Mouse (Mus musculus): ENCODE results near the gene Pip4k2c. TPM values are rescaled to one million over a fixed set of nuclear protein-coding genes. Genes with fewer than 3 reads are reported as not detected.
"Not testable (repeated sequence)": the region's sequence is repeated elsewhere in the genome, so short reads cannot be mapped to it uniquely, and the experiment has no call there.

The Pip4k2c gene
- polyA plus RNA-seq, 1 experiment from 2014 or later: 16.4 TPM

- ATAC-seq (replicated peaks; ENCODE audit: low FRiP score): no peak
- no peaks in the 10 kb centered on the region for H3K9me3 ChIP-seq (ENCODE audit: control insufficient read depth, low read length)
- 73% methylated on average over 3 of the region's 3 CpGs for WGBS
Measured at GRCm38 (mm10) chr10:127158471-127158870, 52.9 kb downstream of the Pip4k2c start.

GRCm38 (mm10) chr10:127156511-127156910 lies 54.9 kb downstream of the Pip4k2c start:
- no peak for ATAC-seq (replicated peaks; ENCODE audit: low FRiP score)
- 94% methylated on average over 1 of the region's 1 CpGs for WGBS

More at GRCm38 (mm10) chr10:127158471-127158870, 52.9 kb downstream of the Pip4k2c start:
- H3K4me1 ChIP-seq (replicated peaks; ENCODE audit: control insufficient read depth, insufficient read depth, low read length): no peaks in the 10 kb centered on the region
- no peak for DNase-seq (ENCODE audit: low spot score)
- no peaks in the 10 kb centered on the region for H3K27me3 ChIP-seq (ENCODE audit: control insufficient read depth, insufficient read depth, low read length)
- no peak overlapping the region for H3K27ac ChIP-seq (ENCODE audit: low read depth, low read length)
- no peak overlapping the region for H3K4me2 ChIP-seq (ENCODE audit: low read depth, low read length, severe bottlenecking)
- H3K9ac ChIP-seq (ENCODE audit: low read length): no peak overlapping the region
- H3K4me3 ChIP-seq (ENCODE audit: low read depth, low read length): no peak overlapping the region
- no peaks in the 10 kb centered on the region for H3K36me3 ChIP-seq (ENCODE audit: control insufficient read depth, insufficient read depth, low read length)

GRCm38 (mm10) chr10:127156089-127156488 lies 55.3 kb downstream of the Pip4k2c start:
- 94% methylated on average over 1 of the region's 1 CpGs for WGBS
- no peak overlapping the region for H3K27ac ChIP-seq (ENCODE audit: low read depth, low read length)

More at GRCm38 (mm10) chr10:127156511-127156910, 54.9 kb downstream of the Pip4k2c start:
- Histone ChIP-seq H3K4me3 (ENCODE audit: low read depth, low read length) (no peak overlapping the region), H3K9me3 (ENCODE audit: control insufficient read depth, low read length) (no peaks in the 10 kb centered on the region), H3K9ac (ENCODE audit: low read length) (no peak overlapping the region), H3K36me3 (ENCODE audit: control insufficient read depth, insufficient read depth, low read length) (no peaks in the 10 kb centered on the region), H3K27ac (ENCODE audit: low read depth, low read length) (no peak overlapping the region), H3K27me3 (ENCODE audit: control insufficient read depth, insufficient read depth, low read length) (no peaks in the 10 kb centered on the region), H3K4me2 (ENCODE audit: low read depth, low read length, severe bottlenecking) (no peak overlapping the region), H3K4me1 (replicated peaks; ENCODE audit: control insufficient read depth, insufficient read depth, low read length) (no peaks in the 10 kb centered on the region)
- DNase-seq (ENCODE audit: low spot score): no peak

GRCm38 (mm10) chr10:127154652-127155051 lies 56.7 kb downstream of the Pip4k2c start:
- ATAC-seq (replicated peaks; ENCODE audit: low FRiP score): no peak
- H3K27ac ChIP-seq (ENCODE audit: low read depth, low read length): no peak overlapping the region
- no peak overlapping the region for H3K4me3 ChIP-seq (ENCODE audit: low read depth, low read length)
- H3K9me3 ChIP-seq (ENCODE audit: control insufficient read depth, low read length): no peaks in the 10 kb centered on the region
- no peak for DNase-seq (ENCODE audit: low spot score)
- H3K9ac ChIP-seq (ENCODE audit: low read length): no peak overlapping the region
- H3K36me3 ChIP-seq (ENCODE audit: control insufficient read depth, insufficient read depth, low read length): no peaks in the 10 kb centered on the region
- 84% methylated on average over 5 of the region's 5 CpGs for WGBS
- H3K4me1 ChIP-seq (replicated peaks; ENCODE audit: control insufficient read depth, insufficient read depth, low read length): no peaks in the 10 kb centered on the region
- no peaks in the 10 kb centered on the region for H3K27me3 ChIP-seq (ENCODE audit: control insufficient read depth, insufficient read depth, low read length)
- no peak overlapping the region for H3K4me2 ChIP-seq (ENCODE audit: low read depth, low read length, severe bottlenecking)

More at GRCm38 (mm10) chr10:127156089-127156488, 55.3 kb downstream of the Pip4k2c start:
- H3K27me3 ChIP-seq (ENCODE audit: control insufficient read depth, insufficient read depth, low read length): no peaks in the 10 kb centered on the region
- no peak overlapping the region for H3K9ac ChIP-seq (ENCODE audit: low read length)
- DNase-seq (ENCODE audit: low spot score): no peak
- ATAC-seq (replicated peaks; ENCODE audit: low FRiP score): no peak
- H3K9me3 ChIP-seq (ENCODE audit: control insufficient read depth, low read length): no peaks in the 10 kb centered on the region
- no peaks in the 10 kb centered on the region for H3K4me1 ChIP-seq (replicated peaks; ENCODE audit: control insufficient read depth, insufficient read depth, low read length)
- H3K4me2 ChIP-seq (ENCODE audit: low read depth, low read length, severe bottlenecking): no peak overlapping the region
- no peaks in the 10 kb centered on the region for H3K36me3 ChIP-seq (ENCODE audit: control insufficient read depth, insufficient read depth, low read length)
- H3K4me3 ChIP-seq (ENCODE audit: low read depth, low read length): no peak overlapping the region

GRCm38 (mm10) chr10:127154241-127154640 lies 57.1 kb downstream of the Pip4k2c start:
- ATAC-seq (replicated peaks; ENCODE audit: low FRiP score) (no peak), DNase-seq (ENCODE audit: low spot score) (no peak)
- Histone ChIP-seq H3K4me3 (ENCODE audit: low read depth, low read length) (no peak overlapping the region), H3K4me2 (ENCODE audit: low read depth, low read length, severe bottlenecking) (no peak overlapping the region), H3K4me1 (replicated peaks; ENCODE audit: control insufficient read depth, insufficient read depth, low read length) (no peaks in the 10 kb centered on the region), H3K27me3 (ENCODE audit: control insufficient read depth, insufficient read depth, low read length) (no peaks in the 10 kb centered on the region), H3K9me3 (ENCODE audit: control insufficient read depth, low read length) (no peaks in the 10 kb centered on the region), H3K9ac (ENCODE audit: low read length) (no peak overlapping the region), H3K36me3 (ENCODE audit: control insufficient read depth, insufficient read depth, low read length) (no peaks in the 10 kb centered on the region), H3K27ac (ENCODE audit: low read depth, low read length) (no peak overlapping the region)
- 99% methylated on average over 2 of the region's 2 CpGs for WGBS

- no peaks in the 10 kb centered on the region for H3K27me3 ChIP-seq (ENCODE audit: control insufficient read depth, insufficient read depth, low read length)
Measured at GRCm38 (mm10) chr10:127153323-127153722, 58.1 kb downstream of the Pip4k2c start.

GRCm38 (mm10) chr10:127152556-127152955 lies 58.8 kb downstream of the Pip4k2c start:
- not testable (repeated sequence) for DNase-seq (ENCODE audit: low spot score)

More at GRCm38 (mm10) chr10:127153323-127153722, 58.1 kb downstream of the Pip4k2c start:
- Histone ChIP-seq H3K36me3 (ENCODE audit: control insufficient read depth, insufficient read depth, low read length) (no peaks in the 10 kb centered on the region), H3K4me3 (ENCODE audit: low read depth, low read length) (no peak overlapping the region), H3K27ac (ENCODE audit: low read depth, low read length) (no peak overlapping the region), H3K9me3 (ENCODE audit: control insufficient read depth, low read length) (no peaks in the 10 kb centered on the region), H3K9ac (ENCODE audit: low read length) (no peak overlapping the region), H3K4me1 (replicated peaks; ENCODE audit: control insufficient read depth, insufficient read depth, low read length) (no peaks in the 10 kb centered on the region), H3K4me2 (ENCODE audit: low read depth, low read length, severe bottlenecking) (no peak overlapping the region)
- WGBS: 92% methylated on average over 7 of the region's 7 CpGs
- DNase-seq (ENCODE audit: low spot score) (no peak), ATAC-seq (replicated peaks; ENCODE audit: low FRiP score) (no peak)

GRCm38 (mm10) chr10:127151233-127151632 lies 60.2 kb downstream of the Pip4k2c start:
- H3K36me3 ChIP-seq (ENCODE audit: control insufficient read depth, insufficient read depth, low read length); H3K4me1 ChIP-seq (replicated peaks; ENCODE audit: control insufficient read depth, insufficient read depth, low read length); H3K9me3 ChIP-seq (ENCODE audit: control insufficient read depth, low read length); H3K4me2 ChIP-seq (ENCODE audit: low read depth, low read length, severe bottlenecking); H3K4me3 ChIP-seq (ENCODE audit: low read depth, low read length); H3K27me3 ChIP-seq (ENCODE audit: control insufficient read depth, insufficient read depth, low read length); ATAC-seq (replicated peaks; ENCODE audit: low FRiP score); H3K27ac ChIP-seq (ENCODE audit: low read depth, low read length); DNase-seq (ENCODE audit: low spot score); H3K9ac ChIP-seq (ENCODE audit: low read length): not testable (repeated sequence)
- WGBS: 96% methylated on average over 3 of the region's 3 CpGs

More at GRCm38 (mm10) chr10:127152556-127152955, 58.8 kb downstream of the Pip4k2c start:
- ATAC-seq (replicated peaks; ENCODE audit: low FRiP score); H3K4me2 ChIP-seq (ENCODE audit: low read depth, low read length, severe bottlenecking); H3K4me3 ChIP-seq (ENCODE audit: low read depth, low read length); H3K4me1 ChIP-seq (replicated peaks; ENCODE audit: control insufficient read depth, insufficient read depth, low read length); H3K27ac ChIP-seq (ENCODE audit: low read depth, low read length); H3K9ac ChIP-seq (ENCODE audit: low read length); H3K36me3 ChIP-seq (ENCODE audit: control insufficient read depth, insufficient read depth, low read length); H3K27me3 ChIP-seq (ENCODE audit: control insufficient read depth, insufficient read depth, low read length); H3K9me3 ChIP-seq (ENCODE audit: control insufficient read depth, low read length): not testable (repeated sequence)
- WGBS: 90% methylated on average over 10 of the region's 10 CpGs

GRCm38 (mm10) chr10:127150471-127150872 lies 60.9 kb downstream of the Pip4k2c start:
- Histone ChIP-seq H3K4me2 (ENCODE audit: low read depth, low read length, severe bottlenecking) (no peak overlapping the region), H3K9ac (ENCODE audit: low read length) (no peak overlapping the region), H3K27ac (ENCODE audit: low read depth, low read length) (no peak overlapping the region), H3K36me3 (ENCODE audit: control insufficient read depth, insufficient read depth, low read length) (no peaks in the 10 kb centered on the region), H3K27me3 (ENCODE audit: control insufficient read depth, insufficient read depth, low read length) (no peaks in the 10 kb centered on the region), H3K4me1 (replicated peaks; ENCODE audit: control insufficient read depth, insufficient read depth, low read length) (no peaks in the 10 kb centered on the region), H3K9me3 (ENCODE audit: control insufficient read depth, low read length) (no peaks in the 10 kb centered on the region), H3K4me3 (ENCODE audit: low read depth, low read length) (no peak overlapping the region)
- ATAC-seq (replicated peaks; ENCODE audit: low FRiP score) (no peak), DNase-seq (ENCODE audit: low spot score) (no peak)
- 90% methylated on average over 4 of the region's 4 CpGs for WGBS

Measured in forebrain, embryonic 11.5 days (tissue).